In the genomic region with DNA sequence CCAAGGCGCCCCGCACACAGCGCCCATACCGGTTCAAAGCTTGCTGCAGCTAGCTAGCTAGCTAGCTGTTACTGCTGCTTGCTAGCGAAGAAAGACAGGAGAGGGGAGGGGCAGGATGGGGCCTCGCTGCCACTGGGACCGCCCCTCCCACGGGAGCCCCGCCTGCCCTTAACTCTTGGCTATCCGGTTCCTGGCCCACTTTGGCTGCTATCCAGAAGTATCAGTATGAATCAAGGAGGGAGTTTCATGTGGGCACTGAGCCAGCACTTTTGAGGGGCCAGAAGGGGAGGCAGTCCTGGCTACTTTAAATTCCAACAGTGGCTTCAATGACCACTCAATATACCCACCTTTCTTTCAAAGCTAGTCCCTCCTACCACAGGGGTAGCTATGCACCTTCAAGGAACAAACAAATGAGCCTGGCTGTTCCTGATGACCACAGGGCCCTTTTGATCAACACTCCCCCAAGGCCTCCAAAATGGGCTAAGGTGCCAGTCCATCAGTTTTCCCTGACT, we compare ENCODE assay signal across 9 mouse cellular contexts. TPM values are rescaled to one million over a fixed set of nuclear protein-coding genes. Genes with fewer than 3 reads are reported as not detected.
DNase-seq lines count a peak whose midpoint lies in the region; ATAC-seq and TF ChIP-seq lines count a peak whose summit lies in the region.
"Had no signal": no experiment of that assay in that cellular context is flagged by ENCODE, and none has a peak within 500 bp of the region (broad histone marks: within the 10 kb centered on the region; RNA-seq: fewer than 3 reads in every experiment).

No protein-coding gene starts in this region.

- peak; percentile 87 for ATAC-seq in lung, postnatal 0 days
- peak; percentile 61; the same call in 1 of the 2 replicates for ATAC-seq in stomach, embryonic 14.5 days (ENCODE audit: insufficient number of reproducible peaks, insufficient read depth, low FRiP score, low read depth)

- 0% methylated on average over 10 of the region's 10 CpGs for WGBS in lung, postnatal 0 days
- 2% methylated on average over 10 of the region's 10 CpGs for WGBS in stomach, embryonic 14.5 days

- H3K4me1 ChIP-seq in lung, postnatal 0 days (ENCODE audit: insufficient read depth, low read depth, low read length), result 0 out of 2 replicates have a peak, but pooled peaks cover 4% of the 10 kb centered on the region
- H3K4me1 ChIP-seq in stomach, embryonic 14.5 days (ENCODE audit: control insufficient read depth, insufficient read depth, low read length), result peaks cover 8% of the 10 kb centered on the region

- H3K4me2 ChIP-seq in lung, postnatal 0 days (replicated peaks; ENCODE audit: low read depth, low read length), result peak overlapping the region; percentile 33; the same call in 1 of the 2 replicates
- peak overlapping the region; percentile 25 for H3K4me2 ChIP-seq in stomach, embryonic 14.5 days (replicated peaks; ENCODE audit: low read depth, low read length)

- peak; percentile 56 for TF ChIP-seq EP300 in lung, postnatal 0 days (IDR thresholded peaks at IDR 0.05)

- peak; percentile 28 for DNase-seq in adrenal gland, postnatal 10 days
- no peak for DNase-seq in adrenal gland, adult 8-10 months
- DNase-seq in CD4-positive helper T cell, adult 2 months (ENCODE audit: low read depth, low spot score), result peak; percentile 44
- peak; percentile 65 for DNase-seq in embryo, embryonic 11 days
- DNase-seq in induced T-regulatory cell, adult 2 months (ENCODE audit: low read depth), result peak; percentile 22
- DNase-seq in lung, postnatal 0 days (ENCODE audit: low spot score), result peak; percentile 86
- DNase-seq in Muller cell, postnatal 12 days (ENCODE audit: inconsistent ontology term), result no peak

- no peaks in the 10 kb centered on the region for H3K9me3 ChIP-seq in lung, postnatal 0 days (ENCODE audit: low read length)
- H3K9me3 ChIP-seq in stomach, embryonic 14.5 days (ENCODE audit: control insufficient read depth, low read depth, low read length), result no peaks in the 10 kb centered on the region

- H3K27me3 ChIP-seq in lung, postnatal 0 days (replicated peaks; ENCODE audit: insufficient read depth, low read length), result no peaks in the 10 kb centered on the region
- no peaks in the 10 kb centered on the region for H3K27me3 ChIP-seq in stomach, embryonic 14.5 days (ENCODE audit: control insufficient read depth, insufficient read depth, low read length)

- TF ChIP-seq CTCF in lung, postnatal 0 days (IDR thresholded peaks at IDR 0.05), result no peak

- no peaks in the 10 kb centered on the region for H3K36me3 ChIP-seq in lung, postnatal 0 days (ENCODE audit: insufficient read depth, low read length)
- H3K36me3 ChIP-seq in stomach, embryonic 14.5 days (ENCODE audit: control insufficient read depth, insufficient read depth, low read length), result no peaks in the 10 kb centered on the region

- no peak overlapping the region for H3K27ac ChIP-seq in lung, postnatal 0 days (ENCODE audit: low read length)
- H3K27ac ChIP-seq in stomach, embryonic 14.5 days (ENCODE audit: low read length), result no peak overlapping the region

- no peak overlapping the region for H3K4me3 ChIP-seq in lung, postnatal 0 days (ENCODE audit: low read depth, low read length)
- H3K4me3 ChIP-seq in stomach, embryonic 14.5 days (ENCODE audit: low read depth, low read length), result no peak overlapping the region
- H3K4me3 ChIP-seq: erythroblast, embryonic 14.5 days had no signal

- H3K9ac ChIP-seq in lung, postnatal 0 days (replicated peaks; ENCODE audit: low read depth), result no peak overlapping the region
- no peak overlapping the region for H3K9ac ChIP-seq in stomach, embryonic 14.5 days (replicated peaks; ENCODE audit: low read depth, low read length)

RNA-seq across cellular contexts. Expression of a gene that starts 37.2 kb away (rescaled TPM):
- under 1 TPM; 0.27 to 0.79 TPM for total RNA-seq in adrenal gland, postnatal 10 days (2021)
- 1 to 10 TPM in 2 of 4 experiments, under 1 TPM in 2; 0.46 to 2.3 (median 1.1) TPM for total RNA-seq in adrenal gland, adult 8-10 months (2022)
- polyA plus RNA-seq in lung, postnatal 0 days (2015; fragmentation: Nextera tagmentation; extraction: Ambion mirVana), result 4.6 and 5.5 TPM in 2 replicates
- polyA plus RNA-seq in stomach, embryonic 14.5 days (2014; fragmentation: Nextera tagmentation; extraction: Ambion mirVana), result 25.1 and 25.9 TPM in 2 replicates
- polyA plus RNA-seq: erythroblast, embryonic 14.5 days had no signal

RNA-seq across cellular contexts. Expression of a gene that starts 47.4 kb away (rescaled TPM):
- 10 to 100 TPM; 21.8 to 30.1 TPM for total RNA-seq in adrenal gland, postnatal 10 days (2021)
- total RNA-seq in adrenal gland, adult 8-10 months (2022), result 10 to 100 TPM; 19.3 to 32.9 (median 21.7) TPM
- polyA plus RNA-seq in lung, postnatal 0 days (2015; fragmentation: Nextera tagmentation; extraction: Ambion mirVana), result 17.5 and 19.4 TPM in 2 replicates
- 6.5 and 6.7 TPM in 2 replicates for polyA plus RNA-seq in stomach, embryonic 14.5 days (2014; fragmentation: Nextera tagmentation; extraction: Ambion mirVana)

RNA-seq across cellular contexts. Expression of a gene that starts 55.5 kb away (rescaled TPM):
- total RNA-seq in adrenal gland, postnatal 10 days (2021), result 10 to 100 TPM; 23.1 to 35.2 TPM
- total RNA-seq in adrenal gland, adult 8-10 months (2022), result 10 to 100 TPM; 27.8 to 38.1 (median 34.0) TPM
- polyA plus RNA-seq in lung, postnatal 0 days (2015; fragmentation: Nextera tagmentation; extraction: Ambion mirVana), result 20.5 and 23.0 TPM in 2 replicates
- 48.3 and 50.4 TPM in 2 replicates for polyA plus RNA-seq in stomach, embryonic 14.5 days (2014; fragmentation: Nextera tagmentation; extraction: Ambion mirVana)

RNA-seq across cellular contexts. Expression of a gene that starts 58.7 kb away (rescaled TPM):
- total RNA-seq in adrenal gland, postnatal 10 days (2021), result under 1 TPM in 1 of 2 experiments, not detected in 1; 0.76 TPM
- total RNA-seq in adrenal gland, adult 8-10 months (2022), result not detected
- 0.10 TPM in 1 of 2 replicates, not detected in the other for polyA plus RNA-seq in lung, postnatal 0 days (2015; fragmentation: Nextera tagmentation; extraction: Ambion mirVana)
- 0.91 and 1.1 TPM in 2 replicates for polyA plus RNA-seq in stomach, embryonic 14.5 days (2014; fragmentation: Nextera tagmentation; extraction: Ambion mirVana)
- polyA plus RNA-seq: erythroblast, embryonic 14.5 days had no signal

Comparison
In these comparisons a context has a peak if more than half of its experiments do, and no peak if none do; other contexts are left out.
1. DNase-seq: peak in adrenal gland, postnatal 10 days (single experiment), CD4-positive helper T cell, adult 2 months (single experiment), embryo, embryonic 11 days (single experiment), induced T-regulatory cell, adult 2 months (single experiment) and lung, postnatal 0 days (single experiment); none in adrenal gland, adult 8-10 months (single experiment) and Muller cell, postnatal 12 days (single experiment).